Mouse (Mus musculus): Measurements from ENCODE around the gene Klhl10. TPM values are rescaled to one million over a fixed set of nuclear protein-coding genes. Genes with fewer than 3 reads are reported as not detected.
A peak's percentile ranks its signal among the peaks of the same experiment; 100 is the strongest.

Gene Klhl10
- 0.55 and 0.82 TPM in 2 replicates for polyA plus RNA-seq (2014; fragmentation: Nextera tagmentation; extraction: Ambion mirVana)

- no peaks in the 10 kb centered on the region for H3K27me3 ChIP-seq (ENCODE audit: control insufficient read depth, insufficient read depth, low read length)
- H3K36me3 ChIP-seq (ENCODE audit: control insufficient read depth, insufficient read depth, low read length): peaks cover 12% of the 10 kb centered on the region
- H3K9ac ChIP-seq (replicated peaks; ENCODE audit: low read length): peak within 1 kb of the TSS; percentile 84
- WGBS: 89% methylated on average over 8 of the region's 8 CpGs
- peak within 1 kb of the TSS; percentile 68 for H3K4me3 ChIP-seq (replicated peaks; ENCODE audit: low read depth, low read length)
- no peak for DNase-seq
- peak within 1 kb of the TSS; percentile 66 for H3K27ac ChIP-seq (replicated peaks; ENCODE audit: low read depth, low read length)
- H3K9me3 ChIP-seq (ENCODE audit: control insufficient read depth, low read length): no peaks in the 10 kb centered on the region
- ATAC-seq (ENCODE audit: low FRiP score, low TSS enrichment): no peak
- H3K4me1 ChIP-seq (ENCODE audit: control insufficient read depth, insufficient read depth, low read length): peaks cover 11% of the 10 kb centered on the region; the same call in 1 of the 2 replicates
- peak within 1 kb of the TSS; percentile 71 for H3K4me2 ChIP-seq (ENCODE audit: low read length)
Observed at GRCm38 (mm10) chr11:100441797-100442196, at the start of gene Klhl10, which contains the start of gene Nt5c3b. Gene Klhl10, plus strand, starts transcription at chr11:100441917. Gene Nt5c3b, minus strand, starts transcription at chr11:100441808.

GRCm38 (mm10) chr11:100392958-100393357 is 48.8 kb upstream of the Klhl10 start:
- H3K4me2 ChIP-seq (ENCODE audit: low read length): no peak overlapping the region
- peaks cover 19% of the 10 kb centered on the region for H3K4me1 ChIP-seq (ENCODE audit: control insufficient read depth, insufficient read depth, low read length)
- DNase-seq (no peak), ATAC-seq (ENCODE audit: low FRiP score, low TSS enrichment) (no peak)
- H3K27me3 ChIP-seq (ENCODE audit: control insufficient read depth, insufficient read depth, low read length): no peaks in the 10 kb centered on the region
- H3K27ac ChIP-seq (replicated peaks; ENCODE audit: low read depth, low read length): no peak overlapping the region
- H3K9ac ChIP-seq (replicated peaks; ENCODE audit: low read length): no peak overlapping the region
- no peaks in the 10 kb centered on the region for H3K9me3 ChIP-seq (ENCODE audit: control insufficient read depth, low read length)
- H3K4me3 ChIP-seq (replicated peaks; ENCODE audit: low read depth, low read length): no peak overlapping the region
- 92% methylated on average over 5 of the region's 5 CpGs for WGBS
- H3K36me3 ChIP-seq (ENCODE audit: control insufficient read depth, insufficient read depth, low read length): no peaks in the 10 kb centered on the region

- no peak overlapping the region for H3K4me3 ChIP-seq (replicated peaks; ENCODE audit: low read depth, low read length)
- no peak overlapping the region for H3K4me2 ChIP-seq (ENCODE audit: low read length)
- WGBS: 81% methylated on average over 7 of the region's 7 CpGs
- no peak for ATAC-seq (ENCODE audit: low FRiP score, low TSS enrichment)
- no peak overlapping the region for H3K27ac ChIP-seq (replicated peaks; ENCODE audit: low read depth, low read length)
- no peak overlapping the region for H3K9ac ChIP-seq (replicated peaks; ENCODE audit: low read length)
- peaks cover 19% of the 10 kb centered on the region for H3K4me1 ChIP-seq (ENCODE audit: control insufficient read depth, insufficient read depth, low read length)
- H3K27me3 ChIP-seq (ENCODE audit: control insufficient read depth, insufficient read depth, low read length): no peaks in the 10 kb centered on the region
- DNase-seq: no peak
- no peaks in the 10 kb centered on the region for H3K36me3 ChIP-seq (ENCODE audit: control insufficient read depth, insufficient read depth, low read length)
- no peaks in the 10 kb centered on the region for H3K9me3 ChIP-seq (ENCODE audit: control insufficient read depth, low read length)
Observed at GRCm38 (mm10) chr11:100393733-100394132, 48.0 kb upstream of the Klhl10 start.

GRCm38 (mm10) chr11:100394353-100395074 is 47.2 kb upstream of the Klhl10 start:
- peak overlapping the region; percentile 71; the same call in 1 of the 2 replicates for H3K4me2 ChIP-seq (ENCODE audit: low read length)

GRCm38 (mm10) chr11:100395200-100395599 is 46.5 kb upstream of the Klhl10 start:
- Histone ChIP-seq H3K27me3 (ENCODE audit: control insufficient read depth, insufficient read depth, low read length) (no peaks in the 10 kb centered on the region), H3K4me3 (replicated peaks; ENCODE audit: low read depth, low read length) (peak overlapping the region; percentile 64; the same call in 1 of the 2 replicates), H3K36me3 (ENCODE audit: control insufficient read depth, insufficient read depth, low read length) (no peaks in the 10 kb centered on the region), H3K9ac (replicated peaks; ENCODE audit: low read length) (no peak overlapping the region), H3K4me1 (ENCODE audit: control insufficient read depth, insufficient read depth, low read length) (peaks cover 19% of the 10 kb centered on the region), H3K27ac (replicated peaks; ENCODE audit: low read depth, low read length) (no peak overlapping the region), H3K4me2 (ENCODE audit: low read length) (peak overlapping the region; percentile 71), H3K9me3 (ENCODE audit: control insufficient read depth, low read length) (no peaks in the 10 kb centered on the region)
- WGBS: 49% methylated on average over 11 of the region's 11 CpGs
- DNase-seq (no peak), ATAC-seq (ENCODE audit: low FRiP score, low TSS enrichment) (no peak)

More at GRCm38 (mm10) chr11:100394353-100395074, 47.2 kb upstream of the Klhl10 start:
- DNase-seq (no peak), ATAC-seq (ENCODE audit: low FRiP score, low TSS enrichment) (no peak)
- H3K27me3 ChIP-seq (ENCODE audit: control insufficient read depth, insufficient read depth, low read length): no peaks in the 10 kb centered on the region
- peak overlapping the region; percentile 64; the same call in 1 of the 2 replicates for H3K4me3 ChIP-seq (replicated peaks; ENCODE audit: low read depth, low read length)
- peaks cover 19% of the 10 kb centered on the region for H3K4me1 ChIP-seq (ENCODE audit: control insufficient read depth, insufficient read depth, low read length)
- H3K9ac ChIP-seq (replicated peaks; ENCODE audit: low read length): no peak overlapping the region
- WGBS: 70% methylated on average over 5 of the region's 5 CpGs
- H3K27ac ChIP-seq (replicated peaks; ENCODE audit: low read depth, low read length): no peak overlapping the region
- no peaks in the 10 kb centered on the region for H3K36me3 ChIP-seq (ENCODE audit: control insufficient read depth, insufficient read depth, low read length)
- H3K9me3 ChIP-seq (ENCODE audit: control insufficient read depth, low read length): no peaks in the 10 kb centered on the region

- WGBS: 32% methylated on average over 17 of the region's 17 CpGs
- Histone ChIP-seq H3K4me3 (replicated peaks; ENCODE audit: low read depth, low read length) (peak overlapping the region; percentile 64), H3K4me1 (ENCODE audit: control insufficient read depth, insufficient read depth, low read length) (peaks cover 19% of the 10 kb centered on the region)
Observed at GRCm38 (mm10) chr11:100395861-100396631, 45.7 kb upstream of the Klhl10 start.

GRCm38 (mm10) chr11:100396886-100397599 is 44.7 kb upstream of the Klhl10 start:
- H3K4me1 ChIP-seq (ENCODE audit: control insufficient read depth, insufficient read depth, low read length): peaks cover 19% of the 10 kb centered on the region
- no peaks in the 10 kb centered on the region for H3K27me3 ChIP-seq (ENCODE audit: control insufficient read depth, insufficient read depth, low read length)
- no peaks in the 10 kb centered on the region for H3K36me3 ChIP-seq (ENCODE audit: control insufficient read depth, insufficient read depth, low read length)
- no peaks in the 10 kb centered on the region for H3K9me3 ChIP-seq (ENCODE audit: control insufficient read depth, low read length)
- peak overlapping the region; percentile 64 for H3K4me3 ChIP-seq (replicated peaks; ENCODE audit: low read depth, low read length)
- WGBS: 3% methylated on average over 42 of the region's 42 CpGs
- peak overlapping the region; percentile 73 for H3K9ac ChIP-seq (replicated peaks; ENCODE audit: low read length)
- H3K4me2 ChIP-seq (ENCODE audit: low read length): peak overlapping the region; percentile 71
- ATAC-seq (ENCODE audit: low FRiP score, low TSS enrichment) (no peak; the same call in none of the 2 replicates), DNase-seq (peak; percentile 44)
- peak overlapping the region; percentile 72 for H3K27ac ChIP-seq (replicated peaks; ENCODE audit: low read depth, low read length)

More at GRCm38 (mm10) chr11:100395861-100396631, 45.7 kb upstream of the Klhl10 start:
- Histone ChIP-seq H3K4me2 (ENCODE audit: low read length) (peak overlapping the region; percentile 71), H3K27ac (replicated peaks; ENCODE audit: low read depth, low read length) (no peak overlapping the region), H3K36me3 (ENCODE audit: control insufficient read depth, insufficient read depth, low read length) (no peaks in the 10 kb centered on the region), H3K27me3 (ENCODE audit: control insufficient read depth, insufficient read depth, low read length) (no peaks in the 10 kb centered on the region), H3K9ac (replicated peaks; ENCODE audit: low read length) (peak overlapping the region; percentile 73; the same call in 1 of the 2 replicates), H3K9me3 (ENCODE audit: control insufficient read depth, low read length) (no peaks in the 10 kb centered on the region)
- ATAC-seq (ENCODE audit: low FRiP score, low TSS enrichment): no peak
- DNase-seq: peak; percentile 21

Data from midbrain, embryonic 14.5 days (tissue).